In genomic region chr17:70541816-70542215, GRCm38 (mm10) we compare ENCODE assay signal across 23 mouse cellular contexts.
DNase-seq lines count a peak whose midpoint lies in the region; ATAC-seq lines count a peak whose summit lies in the region.
"Had no signal": no experiment of that assay in that cellular context is flagged by ENCODE, and none has a peak within 500 bp of the region (broad histone marks: within the 10 kb centered on the region; RNA-seq: fewer than 3 reads in every experiment).

No protein-coding gene starts in this region.

- no peak overlapping the region for H3K27ac ChIP-seq in midbrain, embryonic 11.5 days (ENCODE audit: low read depth, low read length)
- no peak overlapping the region for H3K27ac ChIP-seq in midbrain, embryonic 15.5 days
- H3K27ac ChIP-seq: embryonic facial prominence, embryonic 10.5 days; embryonic facial prominence, embryonic 12.5 days; forebrain, embryonic 13.5 days; forebrain, embryonic 15.5 days had no signal

- H3K4me3 ChIP-seq in midbrain, embryonic 11.5 days (ENCODE audit: low read depth, low read length), result no peak overlapping the region
- H3K4me3 ChIP-seq in midbrain, embryonic 15.5 days, result no peak overlapping the region
- H3K4me3 ChIP-seq: embryonic facial prominence, embryonic 10.5 days; embryonic facial prominence, embryonic 12.5 days; forebrain, embryonic 13.5 days; forebrain, embryonic 15.5 days had no signal

- no peak overlapping the region for H3K9ac ChIP-seq in midbrain, embryonic 11.5 days (ENCODE audit: low read length)
- no peak overlapping the region for H3K9ac ChIP-seq in midbrain, embryonic 15.5 days
- H3K9ac ChIP-seq: embryonic facial prominence, embryonic 12.5 days; forebrain, embryonic 13.5 days; forebrain, embryonic 15.5 days; forebrain, postnatal 0 days had no signal

- H3K36me3 ChIP-seq in midbrain, embryonic 11.5 days (ENCODE audit: control insufficient read depth, insufficient read depth, low read length), result no peaks in the 10 kb centered on the region
- no peaks in the 10 kb centered on the region for H3K36me3 ChIP-seq in midbrain, embryonic 15.5 days (replicated peaks)
- H3K36me3 ChIP-seq: embryonic facial prominence, embryonic 10.5 days; embryonic facial prominence, embryonic 12.5 days; forebrain, embryonic 15.5 days; G1E had no signal

- H3K9me3 ChIP-seq in midbrain, embryonic 11.5 days (ENCODE audit: control insufficient read depth, low read length), result no peaks in the 10 kb centered on the region
- no peaks in the 10 kb centered on the region for H3K9me3 ChIP-seq in midbrain, embryonic 15.5 days
- H3K9me3 ChIP-seq: embryonic facial prominence, embryonic 10.5 days; embryonic facial prominence, embryonic 12.5 days; forebrain, embryonic 13.5 days; forebrain, embryonic 15.5 days had no signal

- H3K4me2 ChIP-seq in midbrain, embryonic 11.5 days, result no peak overlapping the region
- H3K4me2 ChIP-seq in midbrain, embryonic 15.5 days, result no peak overlapping the region
- H3K4me2 ChIP-seq: embryonic facial prominence, embryonic 12.5 days; forebrain, embryonic 13.5 days; forebrain, embryonic 15.5 days had no signal

- H3K4me1 ChIP-seq in midbrain, embryonic 11.5 days (ENCODE audit: control insufficient read depth, insufficient read depth, low read length), result no peaks in the 10 kb centered on the region
- no peaks in the 10 kb centered on the region for H3K4me1 ChIP-seq in midbrain, embryonic 15.5 days
- H3K4me1 ChIP-seq: embryonic facial prominence, embryonic 10.5 days; embryonic facial prominence, embryonic 12.5 days; forebrain, embryonic 13.5 days; forebrain, embryonic 15.5 days had no signal

- H3K27me3 ChIP-seq in midbrain, embryonic 11.5 days (ENCODE audit: control insufficient read depth, insufficient read depth, low read length), result no peaks in the 10 kb centered on the region
- H3K27me3 ChIP-seq in midbrain, embryonic 15.5 days (replicated peaks), result no peaks in the 10 kb centered on the region
- H3K27me3 ChIP-seq: CH12.LX; embryonic facial prominence, embryonic 12.5 days; forebrain, embryonic 13.5 days; forebrain, embryonic 15.5 days had no signal

- DNase-seq in frontal cortex, postnatal 14 days (ENCODE audit: low spot score in 2 of 2), result no peak
- peak; percentile 65 for DNase-seq in midbrain, embryonic 11.5 days (ENCODE audit: low spot score, missing footprints)
- no peak for DNase-seq in kidney, adult 18-20 months
- DNase-seq: adrenal gland, adult 2 months; adrenal gland, postnatal 10 days; adrenal gland, postnatal 25 days; B cell, adult 2 months; cerebellum, adult 11 months; cerebellum, adult 18-20 months; cerebellum, adult 8-10 months; cerebellum, adult 9-11 months; cerebellum, postnatal 14 days; cerebellum, postnatal 36 days; forebrain, postnatal 0 days had no signal

- peak; percentile 28; the same call in 1 of the 2 replicates for ATAC-seq in frontal cortex, adult (ENCODE audit: low TSS enrichment)
- no peak for ATAC-seq in midbrain, embryonic 11.5 days (ENCODE audit: low FRiP score)
- no peak for ATAC-seq in midbrain, embryonic 15.5 days (replicated peaks)
- ATAC-seq: CD4-positive, CD25-positive, alpha-beta regulatory T cell, adult 4 months; forebrain, embryonic 13.5 days; forebrain, embryonic 15.5 days; forebrain, postnatal 0 days had no signal

- WGBS in midbrain, embryonic 11.5 days, result 82% methylated on average over 4 of the region's 4 CpGs
- WGBS in midbrain, embryonic 15.5 days, result 84% methylated on average over 4 of the region's 4 CpGs
